Mouse (Mus musculus): ENCODE measurements at regions not wholly inside any gene's neighbourhood (a gene's known extent, or its start where the extent isn't known, plus 50 kb on each side); places are given as distances from the start of the nearest gene placed in this dataset.

GRCm38 (mm10) chr17:85766556-85766955, 78.5 kb upstream of the Six2 start:
- no peaks in the 10 kb centered on the region for H3K9me3 ChIP-seq (ENCODE audit: control insufficient read depth, low read length)
- no peak for ATAC-seq
- no peak overlapping the region for H3K4me2 ChIP-seq (ENCODE audit: low read depth, low read length)
- WGBS = 25% methylated on average over 5 of the region's 5 CpGs
- no peaks in the 10 kb centered on the region for H3K4me1 ChIP-seq (ENCODE audit: control insufficient read depth, insufficient read depth, low read length)
- no peak overlapping the region for H3K4me3 ChIP-seq (ENCODE audit: low read length)
- no peak overlapping the region for H3K9ac ChIP-seq (ENCODE audit: low read depth, low read length)
- no peaks in the 10 kb centered on the region for H3K36me3 ChIP-seq (ENCODE audit: control insufficient read depth, insufficient read depth, low read length)
- no peak overlapping the region for H3K27ac ChIP-seq (ENCODE audit: low read length)
- no peaks in the 10 kb centered on the region for H3K27me3 ChIP-seq (replicated peaks; ENCODE audit: control insufficient read depth, insufficient read depth, low read length)

GRCm38 (mm10) chr17:85758581-85759098, 70.6 kb upstream of the Six2 start:
- no peaks in the 10 kb centered on the region for H3K9me3 ChIP-seq (ENCODE audit: control insufficient read depth, low read length)
- WGBS = 39% methylated on average over 9 of the region's 9 CpGs
- no peak overlapping the region for H3K9ac ChIP-seq (ENCODE audit: low read depth, low read length)
- no peak for ATAC-seq
- no peaks in the 10 kb centered on the region for H3K4me1 ChIP-seq (ENCODE audit: control insufficient read depth, insufficient read depth, low read length)
- no peak overlapping the region for H3K27ac ChIP-seq (ENCODE audit: low read length)
- H3K4me2 ChIP-seq (ENCODE audit: low read depth, low read length) = no peak overlapping the region
- no peaks in the 10 kb centered on the region for H3K27me3 ChIP-seq (replicated peaks; ENCODE audit: control insufficient read depth, insufficient read depth, low read length)
- H3K36me3 ChIP-seq (ENCODE audit: control insufficient read depth, insufficient read depth, low read length) = no peaks in the 10 kb centered on the region
- H3K4me3 ChIP-seq (ENCODE audit: low read length) = no peak overlapping the region

- H3K4me3 ChIP-seq (ENCODE audit: low read length) = no peak overlapping the region
- ATAC-seq = no peak
Measured at GRCm38 (mm10) chr17:85757647-85758046, 69.6 kb upstream of the Six2 start.

GRCm38 (mm10) chr17:85755557-85755956, 67.5 kb upstream of the Six2 start:
- Histone ChIP-seq H3K4me2 (ENCODE audit: low read depth, low read length) (no peak overlapping the region), H3K9ac (ENCODE audit: low read depth, low read length) (no peak overlapping the region), H3K27me3 (replicated peaks; ENCODE audit: control insufficient read depth, insufficient read depth, low read length) (no peaks in the 10 kb centered on the region; the same call in 1 of the 2 replicates), H3K4me1 (ENCODE audit: control insufficient read depth, insufficient read depth, low read length) (no peaks in the 10 kb centered on the region), H3K4me3 (ENCODE audit: low read length) (no peak overlapping the region), H3K36me3 (ENCODE audit: control insufficient read depth, insufficient read depth, low read length) (no peaks in the 10 kb centered on the region), H3K27ac (ENCODE audit: low read length) (no peak overlapping the region), H3K9me3 (ENCODE audit: control insufficient read depth, low read length) (no peaks in the 10 kb centered on the region)
- 81% methylated on average over 2 of the region's 2 CpGs for WGBS
- no peak for ATAC-seq

More at GRCm38 (mm10) chr17:85757647-85758046, 69.6 kb upstream of the Six2 start:
- H3K9ac ChIP-seq (ENCODE audit: low read depth, low read length) = no peak overlapping the region
- no peaks in the 10 kb centered on the region for H3K4me1 ChIP-seq (ENCODE audit: control insufficient read depth, insufficient read depth, low read length)
- H3K36me3 ChIP-seq (ENCODE audit: control insufficient read depth, insufficient read depth, low read length) = no peaks in the 10 kb centered on the region
- no peaks in the 10 kb centered on the region for H3K9me3 ChIP-seq (ENCODE audit: control insufficient read depth, low read length)
- H3K27ac ChIP-seq (ENCODE audit: low read length) = no peak overlapping the region
- WGBS = 82% methylated on average over 1 of the region's 1 CpGs
- H3K4me2 ChIP-seq (ENCODE audit: low read depth, low read length) = no peak overlapping the region
- no peaks in the 10 kb centered on the region; the same call in 1 of the 2 replicates for H3K27me3 ChIP-seq (replicated peaks; ENCODE audit: control insufficient read depth, insufficient read depth, low read length)

- H3K4me3 ChIP-seq (ENCODE audit: low read length) = no peak overlapping the region
- WGBS = 28% methylated on average over 10 of the region's 10 CpGs
- H3K27ac ChIP-seq (ENCODE audit: low read length) = no peak overlapping the region
- H3K36me3 ChIP-seq (ENCODE audit: control insufficient read depth, insufficient read depth, low read length) = no peaks in the 10 kb centered on the region
- no peak for ATAC-seq
- H3K4me1 ChIP-seq (ENCODE audit: control insufficient read depth, insufficient read depth, low read length) = no peaks in the 10 kb centered on the region
- H3K9me3 ChIP-seq (ENCODE audit: control insufficient read depth, low read length) = no peaks in the 10 kb centered on the region
- H3K27me3 ChIP-seq (replicated peaks; ENCODE audit: control insufficient read depth, insufficient read depth, low read length) = no peaks in the 10 kb centered on the region; the same call in 1 of the 2 replicates
- H3K9ac ChIP-seq (ENCODE audit: low read depth, low read length) = no peak overlapping the region
- H3K4me2 ChIP-seq (ENCODE audit: low read depth, low read length) = no peak overlapping the region
Measured at GRCm38 (mm10) chr17:85748649-85749081, 60.6 kb upstream of the Six2 start.

GRCm38 (mm10) chr17:85747976-85748648, 60.0 kb upstream of the Six2 start:
- H3K4me1 ChIP-seq (ENCODE audit: control insufficient read depth, insufficient read depth, low read length) = no peaks in the 10 kb centered on the region
- no peaks in the 10 kb centered on the region for H3K36me3 ChIP-seq (ENCODE audit: control insufficient read depth, insufficient read depth, low read length)
- no peak for ATAC-seq
- 38% methylated on average over 16 of the region's 16 CpGs for whole genome bisulfite sequencing
- no peaks in the 10 kb centered on the region for H3K27me3 ChIP-seq (replicated peaks; ENCODE audit: control insufficient read depth, insufficient read depth, low read length)
- no peak overlapping the region for H3K4me3 ChIP-seq (ENCODE audit: low read length)
- H3K27ac ChIP-seq (ENCODE audit: low read length) = no peak overlapping the region
- H3K9me3 ChIP-seq (ENCODE audit: control insufficient read depth, low read length) = no peaks in the 10 kb centered on the region
- no peak overlapping the region for H3K9ac ChIP-seq (ENCODE audit: low read depth, low read length)
- no peak overlapping the region for H3K4me2 ChIP-seq (ENCODE audit: low read depth, low read length)

Data from intestine, embryonic 16.5 days (tissue).